Mouse (Mus musculus) MEL-GATA-1-ER (cell line): ENCODE measurements at regions not wholly inside any gene's neighbourhood (a gene's known extent, or its start where the extent isn't known, plus 50 kb on each side); places are given as distances from the start of the nearest gene placed in this dataset.

Source experiments
- DNase-seq: peaks from one replicate; pipeline ENCODE4 v3.0.0-alpha.2; 2012; ENCODE audit warnings: low read depth; ENCODE audit errors: extremely low read depth

DNA sequence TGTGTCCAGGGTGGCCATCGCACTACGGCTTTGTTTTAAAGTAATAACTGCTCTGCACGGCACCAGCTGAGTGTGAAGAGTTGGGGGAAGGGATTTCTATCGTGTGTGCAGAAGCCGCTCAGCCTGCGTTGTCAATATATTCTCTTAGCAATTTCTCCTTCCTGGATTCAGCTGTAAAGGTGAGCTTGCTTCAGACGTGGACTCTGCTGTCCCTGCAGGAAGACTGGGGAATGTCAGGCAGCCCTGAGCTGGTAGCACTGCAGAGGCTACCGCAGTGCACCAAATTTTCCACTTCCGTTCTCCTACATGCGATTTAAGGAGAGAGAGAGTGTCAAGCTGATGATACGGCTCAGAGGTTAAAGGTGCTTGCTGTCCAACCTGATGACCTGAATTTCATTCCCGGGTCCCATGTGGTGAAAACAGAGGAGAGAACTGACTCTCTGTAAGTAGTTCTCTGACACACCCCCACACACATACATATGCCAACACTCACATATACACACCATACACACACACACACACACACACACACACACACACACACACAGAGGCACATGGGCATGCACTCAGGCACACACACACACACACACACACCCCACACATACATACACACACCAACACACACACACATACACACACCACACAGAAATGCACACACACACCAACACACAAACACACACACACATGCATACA, 59.9 kb upstream of the Prelid3b start:
- DNase-seq: no peak

- DNase-seq: no peak
Measured at GRCm38 (mm10) chr2:174540717-174541116, 67.8 kb upstream of the Prelid3b start.

- no peak for DNase-seq
Measured at GRCm38 (mm10) chr2:174547207-174547606, 74.3 kb upstream of the Prelid3b start.

DNA sequence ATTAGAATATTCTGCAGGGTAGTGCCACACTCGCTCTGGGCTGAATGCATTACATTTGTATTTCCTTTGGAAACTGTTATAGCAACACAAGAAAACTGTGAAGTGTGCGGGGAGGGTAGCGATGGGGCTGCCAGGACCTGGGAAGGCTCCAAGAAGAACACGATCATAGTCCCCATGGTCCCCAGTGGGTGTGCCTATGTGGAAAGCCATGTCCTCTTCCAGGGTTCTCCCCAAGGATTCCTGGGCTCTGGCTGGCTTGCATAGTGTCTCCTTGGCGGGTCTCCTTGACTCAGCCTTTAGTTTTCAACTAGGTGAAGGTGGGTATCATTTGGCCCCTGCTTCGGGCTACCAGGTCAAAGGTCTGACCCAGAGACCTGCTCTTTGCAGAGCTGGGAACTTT, 74.8 kb upstream of the Prelid3b start:
- no peak for DNase-seq

DNA sequence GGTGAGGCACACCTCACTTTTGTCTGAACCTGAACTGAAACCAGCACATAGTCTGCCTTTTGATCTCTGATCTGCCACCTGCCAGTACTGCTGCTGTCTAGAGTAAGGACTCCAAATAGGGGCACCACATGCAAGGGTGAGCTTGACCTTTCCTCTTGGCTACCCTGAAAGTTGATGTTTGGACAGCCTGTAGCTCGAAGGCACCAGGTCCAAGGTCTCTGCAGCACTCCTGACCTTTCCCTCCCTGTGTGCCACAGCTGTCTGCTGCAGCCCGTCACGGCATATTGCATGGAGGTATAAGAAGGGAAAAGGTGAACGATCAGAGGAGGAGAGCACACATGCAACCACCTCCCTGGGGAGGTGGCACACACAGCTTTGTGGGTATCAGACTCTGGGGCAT, 75.9 kb upstream of the Prelid3b start:
- no peak for DNase-seq

GRCm38 (mm10) chr2:174555778-174556177, 82.9 kb upstream of the Prelid3b start:
- no peak for DNase-seq

GRCm38 (mm10) chr2:174561828-174562429, 81.4 kb upstream of the Zfp831 start:
- DNase-seq: no peak

DNA sequence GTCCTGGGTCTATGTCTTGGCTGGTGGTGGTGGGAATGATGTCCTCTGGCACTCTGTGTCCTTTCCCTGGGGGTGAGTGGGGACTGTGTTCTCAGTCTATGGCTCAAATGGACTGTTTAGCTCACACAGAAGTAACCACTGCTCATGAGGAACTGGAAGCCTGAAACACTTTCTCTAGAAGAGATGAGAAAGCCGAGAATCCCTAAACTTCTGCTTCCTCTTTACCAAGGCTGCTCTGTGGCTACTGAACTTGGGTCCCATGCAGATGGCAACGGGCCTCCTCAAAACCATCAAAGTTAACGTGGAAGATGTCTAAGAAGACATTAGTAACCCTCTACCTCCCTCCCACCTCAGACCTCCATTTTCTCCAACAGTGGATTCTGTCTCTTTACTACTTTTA, 79.4 kb upstream of the Zfp831 start:
- peak; percentile 10 for DNase-seq

DNA sequence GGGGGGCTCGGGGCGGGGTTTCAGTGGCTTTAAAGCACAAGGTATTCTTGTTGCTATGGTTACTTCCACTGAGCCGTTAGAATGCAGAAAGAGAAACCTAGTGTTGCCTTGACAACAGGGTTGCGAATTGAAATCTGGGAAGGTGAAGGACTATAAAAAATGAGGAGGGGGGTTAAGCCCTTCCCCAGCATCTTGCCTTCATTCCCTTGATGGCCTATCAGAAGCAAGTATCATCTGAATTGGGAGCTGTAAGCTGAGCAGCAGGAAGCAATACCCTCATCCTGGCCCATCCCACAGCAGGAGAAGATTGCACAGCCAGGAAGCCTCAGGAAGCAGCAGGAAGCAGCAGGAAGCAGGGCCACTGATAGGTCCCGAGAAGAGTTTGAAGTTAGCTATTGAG, 78.5 kb upstream of the Zfp831 start:
- no peak for DNase-seq

DNA sequence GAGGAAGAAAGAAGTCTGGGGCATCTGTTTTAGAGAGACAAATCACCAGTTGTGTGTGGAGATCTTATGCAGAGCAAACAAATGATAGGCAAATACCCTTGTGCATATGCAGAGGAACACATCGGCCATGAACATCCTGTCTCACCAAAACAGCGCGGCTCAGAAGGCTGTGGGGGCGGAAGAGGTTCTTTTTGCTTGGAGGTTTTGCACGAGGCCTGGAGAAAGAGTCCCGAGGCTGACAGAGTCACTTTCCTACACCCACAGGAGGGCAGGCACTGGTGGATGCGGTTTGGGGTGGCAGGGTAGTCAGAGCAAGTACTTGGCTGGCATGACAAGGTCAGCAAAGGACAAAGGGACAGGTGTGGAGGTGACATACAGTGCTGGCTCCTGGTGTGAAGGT, 77.4 kb upstream of the Zfp831 start:
- no peak for DNase-seq

DNA sequence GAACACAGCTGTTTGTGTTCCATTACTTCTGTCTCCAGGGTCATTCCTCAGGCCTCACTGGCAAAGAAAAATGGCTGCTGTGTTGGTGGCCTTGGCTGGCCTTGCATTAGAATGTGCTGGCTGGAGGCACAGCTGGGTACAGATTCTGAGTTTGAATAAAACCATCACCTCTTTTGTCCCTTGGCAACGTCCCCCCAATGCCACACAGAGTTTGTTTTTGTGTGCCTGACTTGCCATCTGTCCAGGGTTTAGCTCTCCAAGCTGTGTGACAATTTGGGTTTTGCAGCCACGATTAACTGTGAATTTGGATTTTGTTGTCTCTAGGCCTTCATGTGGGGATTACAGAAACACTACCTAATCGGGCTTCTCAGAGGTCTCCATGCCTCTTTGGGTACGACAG, 76.6 kb upstream of the Zfp831 start:
- DNase-seq: no peak

GRCm38 (mm10) chr2:174574804-174575507, 68.4 kb upstream of the Zfp831 start:
- DNase-seq: no peak

DNA sequence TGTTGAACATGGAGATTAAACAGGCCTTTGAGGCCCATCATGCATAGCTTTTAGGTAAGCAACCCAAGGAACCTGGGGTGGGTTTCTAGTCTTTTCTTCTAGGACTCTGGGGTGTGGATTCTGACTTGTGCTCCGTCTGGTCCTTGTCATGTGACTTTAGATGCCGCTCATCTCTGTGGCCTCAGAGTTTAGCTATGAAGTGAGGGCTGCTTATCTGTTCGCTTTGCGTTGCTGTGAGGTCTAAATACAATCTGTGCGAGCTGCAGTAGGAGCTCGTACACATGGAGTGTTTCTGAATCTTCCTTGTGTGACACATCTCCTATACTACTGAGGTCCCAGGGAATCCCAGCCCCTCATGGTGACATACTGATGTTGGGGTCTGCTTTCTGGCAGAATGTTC, 67.8 kb upstream of the Zfp831 start:
- DNase-seq: no peak

GRCm38 (mm10) chr2:174580906-174581703, 62.2 kb upstream of the Zfp831 start:
- DNase-seq: peak; percentile 25

GRCm38 (mm10) chr2:174584272-174584671, 59.1 kb upstream of the Zfp831 start:
- DNase-seq: no peak
